ENCODE assay signal across 14 mouse cellular contexts in genomic region chr6:139576261-139577014, GRCm38 (mm10). TPM values are rescaled to one million over a fixed set of nuclear protein-coding genes. Genes with fewer than 3 reads are reported as not detected.
DNase-seq lines count a peak whose midpoint lies in the region; ATAC-seq and TF ChIP-seq lines count a peak whose summit lies in the region.
"Had no signal": no experiment of that assay in that cellular context is flagged by ENCODE, and none has a peak within 500 bp of the region (broad histone marks: within the 10 kb centered on the region; RNA-seq: fewer than 3 reads in every experiment).

No protein-coding gene starts in this region.

- H3K9me3 ChIP-seq in forebrain, postnatal 0 days (ENCODE audit: low read length): no peaks in the 10 kb centered on the region
- no peaks in the 10 kb centered on the region for H3K9me3 ChIP-seq in forebrain, embryonic 12.5 days
- no peaks in the 10 kb centered on the region for H3K9me3 ChIP-seq in liver, embryonic 12.5 days (replicated peaks)
- H3K9me3 ChIP-seq: hindbrain, embryonic 15.5 days; lung, embryonic 15.5 days had no signal

- no peak overlapping the region for H3K4me2 ChIP-seq in forebrain, postnatal 0 days (ENCODE audit: low read depth)
- no peak overlapping the region for H3K4me2 ChIP-seq in forebrain, embryonic 12.5 days
- no peak overlapping the region for H3K4me2 ChIP-seq in liver, embryonic 12.5 days

- no peaks in the 10 kb centered on the region for H3K36me3 ChIP-seq in forebrain, postnatal 0 days (ENCODE audit: insufficient read depth)
- H3K36me3 ChIP-seq in forebrain, embryonic 12.5 days (replicated peaks): no peaks in the 10 kb centered on the region
- no peaks in the 10 kb centered on the region for H3K36me3 ChIP-seq in liver, adult 2 months (ENCODE audit: control insufficient read depth, insufficient read depth, low read length)
- no peaks in the 10 kb centered on the region for H3K36me3 ChIP-seq in liver, embryonic 12.5 days
- H3K36me3 ChIP-seq: hindbrain, embryonic 15.5 days; lung, embryonic 15.5 days had no signal

- ATAC-seq in forebrain, postnatal 0 days: no peak
- ATAC-seq in forebrain, embryonic 12.5 days (ENCODE audit: low FRiP score): no peak
- ATAC-seq in liver, embryonic 12.5 days: no peak

- H3K9ac ChIP-seq in forebrain, postnatal 0 days: no peak overlapping the region
- H3K9ac ChIP-seq in forebrain, embryonic 12.5 days: no peak overlapping the region
- H3K9ac ChIP-seq in liver, adult 2 months (ENCODE audit: low read depth, low read length): no peak overlapping the region
- H3K9ac ChIP-seq in liver, embryonic 12.5 days: no peak overlapping the region
- H3K9ac ChIP-seq: lung, embryonic 15.5 days had no signal

- peak; percentile 44 for TF ChIP-seq CTCF in forebrain, postnatal 0 days (IDR thresholded peaks at IDR 0.05; ENCODE audit: low read depth)
- peak; percentile 26; the same call in 1 of the 2 replicates for TF ChIP-seq CTCF in liver, adult 2 months (IDR thresholded peaks at IDR 0.05; ENCODE audit: low read depth, low read length)

- no peak for TF ChIP-seq POLR2A in liver, adult 2 months (IDR thresholded peaks at IDR 0.05; ENCODE audit: extremely low read depth, insufficient read depth, low read length)

- no peak overlapping the region for H3K4me3 ChIP-seq in forebrain, postnatal 0 days (ENCODE audit: low read depth, low read length)
- H3K4me3 ChIP-seq in forebrain, embryonic 12.5 days (replicated peaks): no peak overlapping the region
- no peak overlapping the region for H3K4me3 ChIP-seq in liver, adult 2 months (ENCODE audit: insufficient read depth, low read depth, low read length)
- H3K4me3 ChIP-seq in liver, embryonic 12.5 days: no peak overlapping the region
- H3K4me3 ChIP-seq: hindbrain, embryonic 15.5 days; lung, embryonic 15.5 days had no signal

- H3K27ac ChIP-seq in forebrain, postnatal 0 days (ENCODE audit: low read depth, low read length): no peak overlapping the region
- H3K27ac ChIP-seq in forebrain, embryonic 12.5 days: no peak overlapping the region
- no peak overlapping the region for H3K27ac ChIP-seq in liver, adult 2 months (replicated peaks; ENCODE audit: insufficient read depth, low read depth, low read length)
- no peak overlapping the region for H3K27ac ChIP-seq in liver, embryonic 12.5 days
- H3K27ac ChIP-seq: hindbrain, embryonic 15.5 days; lung, embryonic 15.5 days had no signal

- H3K79me2 ChIP-seq in liver, adult 2 months (ENCODE audit: control insufficient read depth, insufficient read depth, low read length): no peaks in the 10 kb centered on the region

- DNase-seq in forebrain, postnatal 0 days: peak; percentile 38
- DNase-seq in liver, adult 2 months (ENCODE audit: extremely low read depth, low read depth, low spot score): no peak
- peak; percentile 72 for DNase-seq in R1 (ENCODE audit: low read depth, low spot score)
- peak; percentile 24 for DNase-seq in lung, postnatal 10 days
- DNase-seq in layer of hippocampus, adult 9-10 months (ENCODE audit: low spot score): no peak
- no peak for DNase-seq in kidney, postnatal 10 days
- DNase-seq: layer of hippocampus, postnatal 36 days; right cerebral cortex, postnatal 14 days; thymus, adult 18-20 months had no signal

- H3K4me1 ChIP-seq in forebrain, postnatal 0 days (ENCODE audit: insufficient read depth): no peaks in the 10 kb centered on the region
- H3K4me1 ChIP-seq in forebrain, embryonic 12.5 days: no peaks in the 10 kb centered on the region
- H3K4me1 ChIP-seq in liver, adult 2 months (ENCODE audit: control insufficient read depth, insufficient read depth, low read length): no peaks in the 10 kb centered on the region
- no peaks in the 10 kb centered on the region for H3K4me1 ChIP-seq in liver, embryonic 12.5 days

- no peaks in the 10 kb centered on the region for H3K27me3 ChIP-seq in forebrain, postnatal 0 days (ENCODE audit: insufficient read depth, low read length)
- no peaks in the 10 kb centered on the region for H3K27me3 ChIP-seq in forebrain, embryonic 12.5 days
- H3K27me3 ChIP-seq in liver, adult 2 months (ENCODE audit: control insufficient read depth, insufficient read depth, low read length): no peaks in the 10 kb centered on the region
- H3K27me3 ChIP-seq in liver, embryonic 12.5 days (replicated peaks): no peaks in the 10 kb centered on the region
- H3K27me3 ChIP-seq: CH12.LX; hindbrain, embryonic 15.5 days; lung, embryonic 15.5 days had no signal

- WGBS in forebrain, postnatal 0 days: 73% methylated on average over 10 of the region's 10 CpGs
- 73% methylated on average over 10 of the region's 10 CpGs for WGBS in forebrain, embryonic 12.5 days
- 43% methylated on average over 10 of the region's 10 CpGs for WGBS in liver, adult 2 months
- 47% methylated on average over 10 of the region's 10 CpGs for WGBS in liver, embryonic 12.5 days (ENCODE audit: insufficient replicate concordance)

RNA-seq across cellular contexts. Expression of gene Pik3c2g, which starts 10.6 kb away (rescaled TPM):
- 0.08 TPM in 1 of 2 replicates, not detected in the other for total RNA-seq in forebrain, postnatal 0 days (2014; rRNA removed)
- polyA plus RNA-seq in forebrain, postnatal 0 days (2015; fragmentation: Nextera tagmentation; extraction: Ambion mirVana): 0.25 and 0.39 TPM in 2 replicates
- 0.17 TPM in 1 of 2 replicates, not detected in the other for polyA plus RNA-seq in forebrain, embryonic 12.5 days (2016; fragmentation: Nextera tagmentation; extraction: Ambion mirVana)
- total RNA-seq in liver, adult 2 months (2014; rRNA removed): 26.6 and 27.5 TPM in 2 replicates
- polyA plus RNA-seq in liver, adult 2 months (2012; rRNA removed): 6.4 and 10.1 TPM in 2 replicates
- 1.2 and 1.8 TPM in 2 replicates for polyA plus RNA-seq in liver, embryonic 12.5 days (2016; fragmentation: Nextera tagmentation; extraction: Ambion mirVana)
- total RNA-seq: CH12.LX had no signal

Comparison
In these comparisons a context has a peak if more than half of its experiments do, and no peak if none do; other contexts are left out.
1. DNase-seq: peak in forebrain, postnatal 0 days (single experiment), R1 (single experiment) and lung, postnatal 10 days (single experiment); none in liver, adult 2 months (single experiment), layer of hippocampus, adult 9-10 months (single experiment) and kidney, postnatal 10 days (single experiment).